Mouse (Mus musculus): ENCODE results near the gene Ect2. TPM values are rescaled to one million over a fixed set of nuclear protein-coding genes. Genes with fewer than 3 reads are reported as not detected.

Ect2 gene
- polyA plus RNA-seq, 1 experiment from 2014 or later = 47.2 TPM

GRCm38 (mm10) chr3:27102965-27103364 is 50.7 kb downstream of the Ect2 start:
- no peaks in the 10 kb centered on the region for H3K4me1 ChIP-seq
- peaks cover 53% of the 10 kb centered on the region for H3K36me3 ChIP-seq
- H3K4me3 ChIP-seq = no peak overlapping the region
- no peaks in the 10 kb centered on the region for H3K9me3 ChIP-seq
- no peak overlapping the region for H3K27ac ChIP-seq
- H3K27me3 ChIP-seq = no peaks in the 10 kb centered on the region
- 94% methylated on average over 6 of the region's 6 CpGs for WGBS
- H3K9ac ChIP-seq = no peak overlapping the region
- no peak overlapping the region for H3K4me2 ChIP-seq (replicated peaks)
- ATAC-seq (ENCODE audit: low FRiP score, low read depth) = no peak

- Histone ChIP-seq H3K4me2 (replicated peaks) (no peak overlapping the region), H3K27me3 (no peaks in the 10 kb centered on the region), H3K4me3 (no peak overlapping the region), H3K36me3 (peaks cover 56% of the 10 kb centered on the region), H3K4me1 (no peaks in the 10 kb centered on the region), H3K9ac (no peak overlapping the region), H3K9me3 (no peaks in the 10 kb centered on the region), H3K27ac (no peak overlapping the region)
- ATAC-seq (ENCODE audit: low FRiP score, low read depth) = no peak
- WGBS = 84% methylated on average over 6 of the region's 6 CpGs
These were observed 55.0 kb downstream of the Ect2 start for GRCm38 (mm10) chr3:27098633-27099032.

GRCm38 (mm10) chr3:27086221-27086620 is 67.5 kb downstream of the Ect2 start:
- Histone ChIP-seq H3K9me3 (no peaks in the 10 kb centered on the region), H3K27ac (no peak overlapping the region), H3K4me1 (0 out of 2 replicates have a peak, but pooled peaks cover 6% of the 10 kb centered on the region), H3K27me3 (no peaks in the 10 kb centered on the region), H3K4me2 (replicated peaks) (no peak overlapping the region), H3K9ac (no peak overlapping the region), H3K4me3 (no peak overlapping the region), H3K36me3 (peaks cover 12% of the 10 kb centered on the region)
- no peak for ATAC-seq (ENCODE audit: low FRiP score, low read depth)
- WGBS = 96% methylated on average over 6 of the region's 6 CpGs

GRCm38 (mm10) chr3:27081229-27082060 is 72.2 kb downstream of the Ect2 start:
- Histone ChIP-seq H3K4me1 (0 out of 2 replicates have a peak, but pooled peaks cover 11% of the 10 kb centered on the region), H3K9ac (no peak overlapping the region), H3K4me3 (no peak overlapping the region), H3K4me2 (replicated peaks) (no peak overlapping the region), H3K36me3 (no peaks in the 10 kb centered on the region), H3K27ac (no peak overlapping the region), H3K27me3 (no peaks in the 10 kb centered on the region), H3K9me3 (no peaks in the 10 kb centered on the region)
- WGBS = 80% methylated on average over 13 of the region's 13 CpGs
- ATAC-seq (ENCODE audit: low FRiP score, low read depth) = no peak

GRCm38 (mm10) chr3:27080061-27080770 is 73.5 kb downstream of the Ect2 start:
- Histone ChIP-seq H3K36me3 (no peaks in the 10 kb centered on the region), H3K9ac (no peak overlapping the region), H3K4me3 (no peak overlapping the region), H3K9me3 (no peaks in the 10 kb centered on the region), H3K27me3 (no peaks in the 10 kb centered on the region), H3K4me1 (0 out of 2 replicates have a peak, but pooled peaks cover 11% of the 10 kb centered on the region), H3K27ac (no peak overlapping the region), H3K4me2 (replicated peaks) (no peak overlapping the region)
- 82% methylated on average over 7 of the region's 7 CpGs for WGBS
- ATAC-seq (ENCODE audit: low FRiP score, low read depth) = no peak

GRCm38 (mm10) chr3:27073884-27074283 is 79.8 kb downstream of the Ect2 start:
- 80% methylated on average over 2 of the region's 2 CpGs for WGBS
- H3K4me1 ChIP-seq = 0 out of 2 replicates have a peak, but pooled peaks cover 3% of the 10 kb centered on the region
- H3K27ac ChIP-seq = no peak overlapping the region
- H3K9me3 ChIP-seq = no peaks in the 10 kb centered on the region
- no peaks in the 10 kb centered on the region for H3K36me3 ChIP-seq
- H3K4me2 ChIP-seq (replicated peaks) = no peak overlapping the region
- no peak overlapping the region for H3K9ac ChIP-seq
- H3K27me3 ChIP-seq = no peaks in the 10 kb centered on the region
- no peak overlapping the region for H3K4me3 ChIP-seq
- ATAC-seq (ENCODE audit: low FRiP score, low read depth) = no peak

- ATAC-seq (ENCODE audit: low FRiP score, low read depth) = no peak
- Histone ChIP-seq H3K4me3 (no peak overlapping the region), H3K4me2 (replicated peaks) (no peak overlapping the region), H3K9me3 (no peaks in the 10 kb centered on the region), H3K4me1 (no peaks in the 10 kb centered on the region), H3K36me3 (no peaks in the 10 kb centered on the region), H3K27ac (no peak overlapping the region), H3K9ac (no peak overlapping the region), H3K27me3 (no peaks in the 10 kb centered on the region)
- WGBS = 92% methylated on average over 4 of the region's 4 CpGs
These were observed 82.0 kb downstream of the Ect2 start for GRCm38 (mm10) chr3:27071706-27072105.

- 71% methylated on average over 9 of the region's 9 CpGs for WGBS
- ATAC-seq (ENCODE audit: low FRiP score, low read depth) = no peak
- no peaks in the 10 kb centered on the region for H3K9me3 ChIP-seq
- no peaks in the 10 kb centered on the region for H3K4me1 ChIP-seq
- no peak overlapping the region for H3K9ac ChIP-seq
- no peaks in the 10 kb centered on the region for H3K36me3 ChIP-seq
- H3K27ac ChIP-seq = no peak overlapping the region
- no peak overlapping the region for H3K4me2 ChIP-seq (replicated peaks)
- no peak overlapping the region for H3K4me3 ChIP-seq
- no peaks in the 10 kb centered on the region for H3K27me3 ChIP-seq
These were observed 83.3 kb downstream of the Ect2 start for GRCm38 (mm10) chr3:27070340-27070739.

GRCm38 (mm10) chr3:27067206-27067605 is 86.5 kb downstream of the Ect2 start:
- Histone ChIP-seq H3K36me3 (no peaks in the 10 kb centered on the region), H3K27ac (no peak overlapping the region), H3K9ac (no peak overlapping the region), H3K4me2 (replicated peaks) (no peak overlapping the region), H3K4me1 (no peaks in the 10 kb centered on the region), H3K9me3 (no peaks in the 10 kb centered on the region), H3K4me3 (no peak overlapping the region), H3K27me3 (no peaks in the 10 kb centered on the region)
- no peak for ATAC-seq (ENCODE audit: low FRiP score, low read depth)

GRCm38 (mm10) chr3:27064886-27065285 is 88.8 kb downstream of the Ect2 start:
- Histone ChIP-seq H3K4me3 (no peak overlapping the region), H3K4me2 (replicated peaks) (no peak overlapping the region), H3K4me1 (no peaks in the 10 kb centered on the region), H3K36me3 (no peaks in the 10 kb centered on the region), H3K9me3 (no peaks in the 10 kb centered on the region), H3K9ac (no peak overlapping the region), H3K27me3 (no peaks in the 10 kb centered on the region), H3K27ac (no peak overlapping the region)
- 90% methylated on average over 2 of the region's 2 CpGs for WGBS
- ATAC-seq (ENCODE audit: low FRiP score, low read depth) = no peak

- H3K4me3 ChIP-seq = no peak overlapping the region
- H3K9ac ChIP-seq = no peak overlapping the region
- no peak overlapping the region for H3K4me2 ChIP-seq (replicated peaks)
- no peak overlapping the region for H3K27ac ChIP-seq
- ATAC-seq (ENCODE audit: low FRiP score, low read depth) = no peak
- H3K27me3 ChIP-seq = no peaks in the 10 kb centered on the region
- no peaks in the 10 kb centered on the region for H3K4me1 ChIP-seq
- H3K9me3 ChIP-seq = no peaks in the 10 kb centered on the region
- 77% methylated on average over 11 of the region's 11 CpGs for WGBS
- no peaks in the 10 kb centered on the region for H3K36me3 ChIP-seq
These were observed 90.0 kb downstream of the Ect2 start for GRCm38 (mm10) chr3:27063399-27064260.

GRCm38 (mm10) chr3:27060441-27060840 is 93.2 kb downstream of the Ect2 start:
- Histone ChIP-seq H3K27me3 (no peaks in the 10 kb centered on the region), H3K4me3 (no peak overlapping the region), H3K9me3 (no peaks in the 10 kb centered on the region; the same call in 1 of the 2 replicates), H3K27ac (no peak overlapping the region), H3K4me1 (no peaks in the 10 kb centered on the region), H3K36me3 (no peaks in the 10 kb centered on the region), H3K4me2 (replicated peaks) (no peak overlapping the region), H3K9ac (no peak overlapping the region)
- 88% methylated on average over 12 of the region's 12 CpGs for WGBS
- ATAC-seq (ENCODE audit: low FRiP score, low read depth) = no peak
